Mouse (Mus musculus): ENCODE measurements around the gene Spg20. TPM values are rescaled to one million over a fixed set of nuclear protein-coding genes. Genes with fewer than 3 reads are reported as not detected.

Spg20 gene
- 10 to 100 TPM; 33.4 to 42.2 TPM for total RNA-seq (2021)

DNA sequence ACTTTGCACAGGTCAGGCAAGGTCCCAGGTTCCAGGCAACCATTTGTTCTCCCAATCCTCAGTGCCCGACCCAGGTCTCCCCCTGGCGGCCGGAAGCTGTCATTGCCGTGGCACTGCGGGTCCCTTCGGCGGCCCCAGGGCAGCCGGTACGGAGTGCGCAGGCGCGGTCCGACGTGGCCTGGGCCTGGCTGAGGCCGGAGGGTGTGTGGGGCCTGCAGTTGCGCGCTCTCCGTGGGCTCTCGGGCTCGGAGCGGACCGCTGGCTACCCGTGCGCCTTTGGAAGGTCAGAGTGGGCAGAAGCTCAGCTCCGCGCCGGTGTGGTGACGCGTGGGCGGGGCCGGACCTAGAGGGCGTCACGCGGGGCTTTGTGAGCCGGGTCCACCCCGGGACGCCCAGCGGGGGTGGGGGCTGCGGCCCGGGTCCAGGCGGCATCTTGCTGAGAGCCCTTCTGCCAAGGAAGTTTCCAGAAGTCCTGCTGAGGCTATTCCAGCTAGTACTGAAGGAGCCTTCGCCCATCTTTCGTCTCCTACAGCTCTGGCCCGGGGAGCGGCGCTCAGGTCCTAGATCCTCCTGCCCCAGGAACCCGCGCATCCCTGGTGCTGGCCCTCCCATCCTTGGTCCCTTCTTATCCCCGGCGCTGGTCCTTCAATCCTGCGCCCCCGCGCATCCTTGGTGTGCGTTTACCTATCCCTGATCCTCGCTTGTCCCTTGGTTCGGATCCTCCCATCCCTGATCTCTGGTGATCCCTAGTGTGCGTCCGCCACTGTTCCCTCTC lies at the start of gene Spg20:
Gene Spg20, plus strand, starts transcription at position 174 of the 775 bp plus-strand sequence.
- intact Hi-C loops (cut with DNase I), result loop anchor here (2.0 to 5.0 kb wide), 2 partner anchors 31 to 305 kb away; partner anchors contain the start of gene Rfxap
- peak; percentile 90 for DNase-seq (ENCODE audit: low spot score)

DNA sequence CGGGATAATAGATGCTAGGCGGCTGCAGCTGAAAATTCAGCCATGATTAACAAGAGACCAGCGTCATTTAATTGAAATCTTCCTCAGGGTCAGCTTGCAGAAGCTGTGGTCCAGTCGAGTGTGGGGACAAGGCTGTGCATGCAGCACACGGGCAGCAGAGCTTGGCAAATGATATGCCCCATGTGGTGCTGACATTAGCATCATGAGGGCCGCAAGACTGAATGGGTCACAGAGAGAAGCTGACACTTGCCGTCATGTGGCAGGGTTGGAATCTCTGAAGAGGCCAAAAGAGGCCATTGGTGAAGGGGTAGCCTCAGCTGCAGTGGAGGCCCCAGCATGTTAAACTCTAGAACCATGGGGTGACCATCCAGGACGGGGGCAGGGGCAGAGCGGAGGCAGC lies 49.3 kb upstream of the Spg20 start:
- no peak for DNase-seq (ENCODE audit: low spot score)
- intact Hi-C loops (cut with DNase I), result loop anchor here (2.0 to 5.0 kb wide), 3 partner anchors 135 to 325 kb away; partner anchors contain the start of genes Alg5 and Exosc8

DNA sequence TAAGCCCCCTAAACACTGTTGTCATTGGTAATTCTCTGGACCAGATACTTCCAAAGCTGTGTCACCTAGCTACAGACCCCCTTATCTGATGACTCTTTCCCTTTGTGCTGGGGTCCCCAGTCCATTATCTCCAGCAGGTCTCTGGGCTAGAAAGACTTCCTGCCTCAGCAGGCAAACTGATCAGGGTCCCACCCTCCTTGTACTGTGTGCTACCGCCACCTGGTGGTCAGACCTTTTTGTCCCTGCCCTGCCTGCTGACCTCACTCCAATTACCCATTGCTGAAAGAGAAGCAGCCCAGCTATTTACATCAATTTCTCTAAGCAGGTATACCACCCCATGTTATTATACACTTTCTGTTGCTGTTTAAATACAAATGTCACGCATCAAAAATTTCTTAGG lies 47.5 kb upstream of the Spg20 start:
- intact Hi-C loops (cut with DNase I), result loop anchor here (2.0 to 5.0 kb wide), 3 partner anchors 42 to 327 kb away; partner anchors contain the start of genes Alg5 and Exosc8
- DNase-seq (ENCODE audit: low spot score), result peak; percentile 17

DNA sequence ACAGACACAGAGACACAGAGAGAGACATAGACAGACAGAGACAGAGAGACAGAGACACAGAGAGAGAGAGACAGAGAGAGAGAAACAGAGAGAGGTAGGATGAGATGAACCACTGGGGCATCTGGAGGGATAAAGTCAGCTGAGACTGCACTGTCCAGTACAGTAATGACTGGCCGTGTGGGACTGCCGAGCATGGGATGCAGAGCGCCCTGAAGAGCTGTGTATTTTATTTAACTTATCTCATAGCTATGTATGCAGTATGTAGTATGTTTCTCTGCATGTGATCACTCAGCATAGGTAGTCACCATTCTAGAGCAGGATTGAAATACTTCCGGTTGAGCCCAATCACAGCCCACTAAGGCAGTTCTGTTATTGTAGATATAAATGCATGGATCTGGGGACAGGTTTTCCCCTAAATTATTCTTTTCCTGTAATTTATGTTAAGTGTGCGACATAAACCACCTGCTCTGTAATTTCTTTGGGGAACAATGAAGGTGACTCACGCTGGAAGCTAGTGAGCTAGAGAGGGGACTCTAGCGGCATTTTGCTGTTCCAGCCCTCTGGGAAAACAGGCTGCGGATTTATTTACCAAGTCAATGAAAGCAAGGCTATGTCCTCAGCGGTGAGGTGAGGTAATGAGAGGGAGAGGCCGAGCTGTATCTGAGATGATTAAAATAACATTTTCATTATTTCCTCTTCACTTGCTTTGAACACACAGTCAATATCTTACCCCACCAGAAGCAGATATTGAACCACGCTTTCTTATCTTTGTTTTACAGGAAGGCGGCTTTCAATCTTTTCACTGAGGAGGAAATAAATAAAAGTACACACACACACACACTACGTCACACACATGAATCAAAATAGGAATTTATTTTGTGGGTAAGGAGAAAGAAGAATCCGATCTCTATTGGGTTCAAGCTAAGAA lies 45.9 kb upstream of the Spg20 start:
- intact Hi-C loops (cut with DNase I), result loop anchor here (2.0 to 5.0 kb wide), 2 partner anchors 43 to 59 kb away; no protein-coding TSS in a partner anchor
- DNase-seq (ENCODE audit: low spot score), result no peak

DNA sequence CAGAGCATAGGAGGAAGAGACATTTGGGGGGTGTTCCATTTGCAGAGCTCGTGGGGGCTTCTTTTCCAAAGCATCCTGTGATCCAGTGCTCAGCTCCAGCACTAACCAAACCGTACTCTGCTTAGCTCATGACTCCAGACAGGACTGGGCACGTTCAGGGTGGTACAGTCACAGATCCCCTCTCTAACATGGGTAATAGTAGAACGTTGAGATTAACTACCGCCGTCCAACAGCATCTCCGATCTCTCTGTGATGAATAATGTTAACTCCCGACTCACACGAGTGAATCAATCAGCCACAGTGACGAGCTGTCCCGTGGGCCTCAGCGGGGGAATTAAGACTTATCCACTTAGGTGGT lies 45.3 kb upstream of the Spg20 start:
- no peak for DNase-seq (ENCODE audit: low spot score)
- intact Hi-C loops (cut with DNase I), result loop anchor here (5.0 kb wide), 1 partner anchor 59 kb away; no protein-coding TSS in a partner anchor

DNA sequence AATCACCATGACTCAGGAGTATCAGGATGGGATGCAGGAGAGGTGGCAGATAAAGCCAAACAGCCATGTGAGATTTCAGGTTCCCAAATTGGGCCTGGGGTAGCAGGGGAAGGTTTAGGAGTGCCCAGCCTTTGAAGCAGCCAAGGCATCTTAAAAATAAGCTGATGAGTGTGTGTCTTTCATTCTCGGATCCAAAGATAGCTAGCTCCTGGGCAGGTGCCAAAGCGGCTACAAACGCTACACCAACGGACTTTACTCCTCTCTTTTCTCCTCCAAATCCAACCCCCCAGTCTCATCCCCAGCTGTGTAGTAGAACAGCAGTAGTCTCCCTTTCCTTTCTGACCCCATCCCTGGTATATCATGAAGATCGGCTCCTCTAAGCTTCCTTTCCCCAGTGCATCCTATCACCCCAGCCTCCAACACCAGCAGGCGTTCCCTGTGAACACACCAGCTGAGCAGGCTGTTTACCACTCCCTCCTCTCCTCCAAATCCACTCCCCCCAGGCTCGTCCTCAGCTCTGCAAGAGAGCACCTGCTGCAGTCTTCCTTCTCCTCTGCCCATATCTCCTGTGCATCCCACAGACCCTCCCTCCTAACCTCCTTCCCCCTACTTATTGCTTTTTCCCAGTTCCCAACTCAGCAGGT lies 44.0 kb upstream of the Spg20 start:
- intact Hi-C loops (cut with DNase I), result loop anchor here (5.0 kb wide), 1 partner anchor 61 kb away; no protein-coding TSS in a partner anchor
- no peak for DNase-seq (ENCODE audit: low spot score)

DNA sequence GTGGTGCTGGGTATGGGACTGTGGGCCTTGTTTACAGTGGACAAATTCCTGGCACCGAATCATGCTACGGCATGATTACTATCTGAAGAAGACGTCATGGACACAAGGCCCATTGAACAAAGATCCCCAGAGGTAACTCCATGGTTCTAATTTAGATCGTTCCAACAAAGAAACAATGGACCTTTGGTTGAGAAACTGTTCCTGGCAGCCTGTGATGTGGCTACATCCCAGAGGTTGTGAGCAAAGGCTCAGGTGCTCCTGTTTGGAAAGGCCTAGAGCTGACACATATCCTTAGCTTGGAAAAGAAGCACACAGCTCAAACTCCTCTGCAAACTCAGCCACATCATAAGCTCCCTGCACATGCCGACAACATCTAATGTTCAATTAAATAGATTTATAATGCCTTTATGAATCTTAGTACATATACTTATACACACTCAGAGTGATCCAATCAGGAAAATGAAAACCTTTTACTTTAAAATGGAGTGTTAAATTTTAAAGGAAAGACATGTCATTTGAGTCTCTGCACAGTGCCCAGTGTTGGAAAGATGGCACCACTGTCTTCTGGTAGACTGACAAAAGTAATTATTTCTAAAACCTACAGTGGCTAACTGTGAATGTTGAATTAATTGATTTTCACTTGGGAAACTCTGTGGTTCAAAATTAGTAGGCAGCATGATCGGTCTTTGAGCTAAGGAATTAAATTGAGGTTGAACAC lies 37.2 kb upstream of the Spg20 start:
- DNase-seq (ENCODE audit: low spot score), result no peak
- intact Hi-C loops (cut with DNase I), result no loop called here

DNA sequence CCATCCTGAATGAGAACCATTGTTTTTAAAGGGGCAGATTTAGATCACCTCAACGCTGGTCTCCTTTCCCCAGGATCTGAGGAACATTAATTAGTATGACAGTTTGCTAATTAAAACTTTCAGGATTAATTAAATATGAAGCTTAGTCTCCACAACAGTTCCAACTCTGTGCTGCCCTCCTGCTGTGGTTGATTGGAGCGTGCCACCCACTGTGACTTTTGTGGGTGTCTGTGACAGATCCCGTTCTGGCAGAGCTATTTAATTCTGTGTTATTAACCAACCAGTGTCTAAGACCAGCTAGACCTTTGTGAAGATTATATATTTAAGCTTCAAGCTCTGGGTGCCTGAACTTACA lies 36.6 kb upstream of the Spg20 start:
- intact Hi-C loops (cut with DNase I), result no loop called here
- DNase-seq (ENCODE audit: low spot score), result no peak

DNA sequence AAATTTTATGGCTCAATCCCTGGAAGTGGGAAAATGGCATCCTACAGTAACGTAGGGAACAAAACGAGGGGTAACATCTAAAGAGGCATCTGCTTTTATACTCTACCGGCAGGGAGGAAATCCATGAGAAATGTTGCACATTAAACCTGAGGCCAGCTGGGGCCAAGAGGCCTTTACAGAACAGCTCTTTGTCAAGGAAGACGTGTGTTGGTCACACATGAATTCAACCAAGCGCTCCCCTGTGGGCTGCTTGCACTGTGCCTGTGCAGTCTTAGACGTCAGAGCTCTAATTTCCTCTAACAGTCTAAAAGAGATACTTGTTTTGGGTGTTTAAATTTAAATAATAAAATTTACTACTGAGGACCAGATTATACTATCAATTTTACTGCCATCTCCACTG lies 33.7 kb upstream of the Spg20 start:
- intact Hi-C loops (cut with DNase I), result no loop called here
- DNase-seq (ENCODE audit: low spot score), result no peak

DNA sequence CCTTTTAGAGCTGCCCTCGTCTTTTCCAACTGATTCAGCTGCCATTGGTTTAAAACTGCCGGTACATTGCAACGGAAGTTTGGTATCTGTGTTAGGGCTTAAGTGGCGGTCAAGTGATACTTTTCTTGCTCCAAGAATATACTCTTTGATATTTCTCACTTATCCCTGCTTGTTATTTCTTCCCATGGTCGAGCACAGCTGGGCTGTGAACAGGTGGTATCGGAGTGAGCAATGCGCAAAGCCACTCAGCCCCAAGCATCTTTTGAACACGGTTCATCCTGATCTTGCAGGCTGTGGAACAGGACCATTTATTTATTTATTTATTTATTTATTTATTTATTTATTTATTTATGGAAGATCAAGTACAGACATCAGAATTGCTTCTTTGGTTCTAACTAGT lies 32.3 kb upstream of the Spg20 start:
- DNase-seq (ENCODE audit: low spot score), result no peak
- intact Hi-C loops (cut with DNase I), result loop anchor here (1.0 to 2.0 kb wide), 3 partner anchors 31 to 275 kb away; no protein-coding TSS in a partner anchor

DNA sequence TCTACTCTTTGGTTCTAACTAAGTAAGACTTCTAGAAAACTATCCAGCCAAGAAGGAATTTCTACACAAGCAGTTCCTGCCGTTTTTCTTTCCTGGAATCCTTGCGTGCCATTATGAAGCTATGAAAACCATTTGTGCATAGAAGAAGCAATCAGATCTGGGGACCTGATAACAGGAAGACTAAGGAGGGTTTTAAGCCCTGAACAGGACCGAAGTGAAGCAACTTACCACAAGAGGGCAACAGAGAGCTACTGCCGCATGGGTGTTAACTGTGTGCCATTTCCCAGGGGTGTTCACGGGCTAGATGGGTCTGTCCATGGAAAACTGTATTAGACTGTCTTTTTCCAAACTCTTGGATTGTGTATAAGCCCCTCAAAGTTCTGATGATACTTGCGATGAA lies 31.9 kb upstream of the Spg20 start:
- peak; percentile 37 for DNase-seq (ENCODE audit: low spot score)
- intact Hi-C loops (cut with DNase I), result loop anchor here (1.0 to 2.0 kb wide), 3 partner anchors 31 to 275 kb away; no protein-coding TSS in a partner anchor

DNA sequence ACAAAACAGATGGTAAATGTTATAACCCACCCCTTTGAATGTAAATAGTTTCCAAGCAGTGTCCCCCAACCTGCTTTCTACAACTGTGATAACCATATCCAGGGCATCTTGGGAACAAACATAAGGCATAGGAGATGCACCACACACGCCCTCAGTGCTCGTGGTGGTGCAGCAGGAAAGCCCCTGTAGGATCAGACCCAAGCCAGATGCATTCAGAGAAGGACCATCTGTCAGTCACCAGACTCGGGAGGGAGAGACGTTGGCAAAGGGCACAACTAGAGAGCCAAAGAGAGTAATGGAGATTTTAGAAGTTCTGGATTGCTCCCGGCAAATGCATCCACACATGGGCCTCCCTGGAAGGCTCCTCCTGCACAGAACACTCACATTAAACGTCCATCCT lies 27.1 kb upstream of the Spg20 start:
- DNase-seq (ENCODE audit: low spot score), result no peak
- intact Hi-C loops (cut with DNase I), result no loop called here

DNA sequence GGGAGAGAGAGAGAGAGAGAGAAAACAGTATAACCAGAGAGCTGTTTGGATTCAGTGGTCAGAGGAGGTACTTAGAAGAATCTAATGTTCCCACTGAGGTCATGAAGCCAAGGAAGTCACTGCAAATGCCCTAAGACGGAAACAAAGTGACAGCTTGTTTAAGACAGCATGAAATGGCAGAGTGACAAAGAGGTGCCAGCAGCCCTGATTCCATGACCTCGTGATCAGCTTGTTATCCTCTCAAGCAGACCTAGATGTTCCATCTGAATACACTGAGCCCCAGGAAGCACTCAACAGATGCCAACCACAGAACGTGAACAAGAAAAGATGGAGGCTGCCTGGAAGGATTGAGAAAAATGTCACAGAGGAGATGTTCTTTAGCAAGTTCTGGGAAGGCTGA lies 26.2 kb upstream of the Spg20 start:
- intact Hi-C loops (cut with DNase I), result no loop called here

DNA sequence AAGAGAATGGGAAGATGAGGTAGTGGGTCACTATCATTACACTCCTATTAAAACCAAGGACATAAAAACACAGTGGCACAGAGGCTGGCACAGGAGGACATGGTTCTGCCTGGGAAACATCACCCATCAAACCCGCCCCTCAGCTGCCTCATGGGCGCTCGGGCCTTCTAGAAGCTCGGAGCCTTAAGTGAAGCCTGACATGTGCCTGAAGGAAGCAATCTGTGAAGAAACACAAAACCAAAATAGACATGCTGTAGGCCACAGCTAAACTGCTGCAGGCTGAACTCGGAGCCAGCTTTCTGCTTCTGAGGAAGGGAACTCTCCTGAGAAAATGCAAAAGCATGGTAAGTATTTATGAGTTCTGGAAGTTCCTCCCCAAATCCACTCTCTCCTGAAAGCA lies 25.0 kb upstream of the Spg20 start:
- intact Hi-C loops (cut with DNase I), result no loop called here
- no peak for DNase-seq (ENCODE audit: low spot score)

More for the DNA sequence above, 26.2 kb upstream of the Spg20 start:
- no peak for DNase-seq (ENCODE audit: low spot score)

DNA sequence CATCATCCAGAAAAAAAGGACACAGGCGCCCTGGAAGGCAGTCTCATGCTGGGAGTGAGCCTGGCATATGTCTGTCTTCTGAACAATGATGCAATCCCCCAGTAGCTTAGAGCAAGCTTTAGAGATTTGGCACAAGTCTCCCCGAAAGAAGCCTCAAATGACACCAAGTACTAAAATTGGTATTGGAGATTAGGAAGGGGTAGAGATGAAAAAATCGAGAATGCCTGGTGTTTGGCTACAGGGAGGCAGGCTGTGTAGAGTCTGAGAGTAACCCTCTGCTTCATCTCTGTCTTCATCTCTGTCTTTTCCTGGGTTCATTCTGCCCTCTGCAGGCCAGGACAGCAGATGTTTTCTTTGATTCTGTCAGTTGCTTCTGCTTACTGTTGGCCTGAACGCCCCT lies 24.5 kb upstream of the Spg20 start:
- intact Hi-C loops (cut with DNase I), result no loop called here
- DNase-seq (ENCODE audit: low spot score), result no peak

DNA sequence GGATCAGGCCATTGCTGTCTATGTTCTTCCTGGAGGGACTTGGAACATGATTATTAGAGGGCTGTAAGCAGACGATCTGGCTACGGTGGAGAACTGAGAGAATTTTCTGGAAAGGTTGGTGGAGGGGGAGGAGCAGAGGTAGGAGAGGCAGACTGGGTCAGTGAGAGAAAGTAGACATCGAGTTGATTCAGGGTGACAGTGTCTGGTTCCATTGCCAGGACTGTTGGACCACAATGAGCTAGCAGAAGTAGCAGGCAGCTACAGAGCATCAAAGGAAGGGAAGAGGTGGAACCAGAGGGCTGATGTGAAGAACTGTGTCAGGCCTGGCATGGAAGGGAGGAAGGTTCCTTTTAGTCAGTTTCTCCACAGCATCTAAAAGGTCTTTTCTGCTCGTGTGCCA lies 23.5 kb upstream of the Spg20 start:
- intact Hi-C loops (cut with DNase I), result no loop called here
- no peak for DNase-seq (ENCODE audit: low spot score)

DNA sequence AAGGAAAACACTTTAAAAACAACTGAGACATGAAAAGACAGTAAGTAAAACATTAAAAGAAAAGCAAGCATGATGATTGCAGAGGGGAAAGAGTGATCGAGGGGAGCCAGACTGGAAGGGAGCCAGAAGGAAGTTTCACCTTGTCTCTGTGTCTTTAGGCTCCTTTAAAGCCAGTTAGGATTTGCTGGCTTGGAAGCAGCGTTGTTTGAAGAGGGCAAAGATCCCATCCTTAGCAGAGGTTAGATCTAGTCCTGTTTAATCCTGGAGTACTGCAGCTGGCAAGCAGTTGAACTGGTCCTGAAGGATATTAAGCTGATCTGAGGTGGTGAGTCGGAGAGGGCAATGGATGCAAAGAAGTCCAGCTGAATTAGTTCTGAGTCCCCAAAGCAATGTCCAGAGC lies 23.1 kb upstream of the Spg20 start:
- intact Hi-C loops (cut with DNase I), result no loop called here

DNA sequence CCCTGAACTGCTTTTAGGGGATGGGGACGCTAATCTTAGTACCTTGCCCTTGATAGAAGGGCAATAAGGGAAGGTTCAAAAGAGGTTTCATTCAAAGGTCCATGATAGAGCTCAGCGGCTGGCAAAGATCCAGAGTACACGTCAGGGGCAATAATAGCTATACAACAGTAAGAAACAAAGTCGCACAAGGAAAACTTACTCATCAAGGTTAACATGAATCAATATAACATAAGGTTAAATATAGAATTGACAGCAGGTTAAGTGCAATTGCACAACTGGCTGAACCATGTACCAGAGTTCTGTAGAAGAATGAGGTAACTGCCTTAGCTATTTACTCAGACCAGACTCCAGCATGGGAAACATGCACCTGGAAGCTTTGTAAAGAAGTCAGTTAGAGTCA lies 22.6 kb upstream of the Spg20 start:
- no peak for DNase-seq (ENCODE audit: low spot score)

More for the DNA sequence above, 23.1 kb upstream of the Spg20 start:
- DNase-seq (ENCODE audit: low spot score), result no peak

DNA sequence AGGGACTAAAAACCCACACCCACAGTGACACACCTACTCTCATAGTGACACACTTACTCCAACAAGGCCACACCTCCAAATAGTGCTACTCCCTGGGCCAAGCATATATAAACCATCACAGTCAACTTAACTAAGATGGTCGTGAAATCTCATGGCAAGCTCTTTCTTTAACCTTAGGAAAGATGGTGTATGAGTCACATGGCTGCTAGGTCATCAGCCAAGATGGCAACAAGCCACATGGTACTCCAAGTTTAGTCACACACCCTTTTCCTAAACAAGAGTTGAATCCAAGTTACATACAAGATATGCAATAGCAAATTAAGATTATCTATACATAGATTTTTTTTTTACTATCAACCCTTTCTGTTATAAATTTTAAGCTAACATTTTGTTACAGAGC lies 18.7 kb upstream of the Spg20 start:
- no peak for DNase-seq (ENCODE audit: low spot score)
- intact Hi-C loops (cut with DNase I), result no loop called here

More for the DNA sequence above, 22.6 kb upstream of the Spg20 start:
- intact Hi-C loops (cut with DNase I), result no loop called here
